Mouse (Mus musculus): ENCODE data around the gene Gkn3. TPM values are rescaled to one million over a fixed set of nuclear protein-coding genes. Genes with fewer than 3 reads are reported as not detected.

Gene Gkn3
- not detected in 2 replicates for polyA plus RNA-seq (2016; fragmentation: Nextera tagmentation; extraction: Ambion mirVana)

GRCm38 (mm10) chr6:87388877-87389276 is at the start of gene Gkn3:
TSS of gene Gkn3 (minus strand) at chr6:87388935.
- Histone ChIP-seq H3K4me2 (no peak within 1 kb of the TSS), H3K4me1 (replicated peaks) (no peaks in the 10 kb centered on the region), H3K4me3 (replicated peaks) (no peak within 1 kb of the TSS), H3K27me3 (peaks cover 19% of the 10 kb centered on the region), H3K9me3 (no peaks in the 10 kb centered on the region), H3K27ac (no peak within 1 kb of the TSS), H3K36me3 (no peaks in the 10 kb centered on the region), H3K9ac (replicated peaks) (no peak within 1 kb of the TSS)
- 74% methylated on average over 7 of the region's 7 CpGs for WGBS
- no peak for ATAC-seq (ENCODE audit: insufficient number of reproducible peaks, insufficient read depth, low FRiP score, low TSS enrichment, low read depth)

GRCm38 (mm10) chr6:87436745-87437144 is 48.0 kb upstream of the Gkn3 start:
- no peak overlapping the region for H3K27ac ChIP-seq
- no peak overlapping the region for H3K4me3 ChIP-seq (replicated peaks)
- no peak for ATAC-seq (ENCODE audit: insufficient number of reproducible peaks, insufficient read depth, low FRiP score, low TSS enrichment, low read depth)
- 85% methylated on average over 8 of the region's 8 CpGs for WGBS
- no peaks in the 10 kb centered on the region for H3K9me3 ChIP-seq
- H3K4me1 ChIP-seq (replicated peaks): no peaks in the 10 kb centered on the region
- no peaks in the 10 kb centered on the region for H3K27me3 ChIP-seq
- H3K4me2 ChIP-seq: no peak overlapping the region
- H3K36me3 ChIP-seq: no peaks in the 10 kb centered on the region
- H3K9ac ChIP-seq (replicated peaks): no peak overlapping the region

GRCm38 (mm10) chr6:87435791-87436190 is 47.1 kb upstream of the Gkn3 start:
- H3K9ac ChIP-seq (replicated peaks): no peak overlapping the region
- H3K4me3 ChIP-seq (replicated peaks): no peak overlapping the region
- H3K36me3 ChIP-seq: no peaks in the 10 kb centered on the region
- H3K4me2 ChIP-seq: no peak overlapping the region
- no peaks in the 10 kb centered on the region for H3K27me3 ChIP-seq
- no peaks in the 10 kb centered on the region for H3K9me3 ChIP-seq
- no peak for ATAC-seq (ENCODE audit: insufficient number of reproducible peaks, insufficient read depth, low FRiP score, low TSS enrichment, low read depth)
- no peak overlapping the region for H3K27ac ChIP-seq
- no peaks in the 10 kb centered on the region for H3K4me1 ChIP-seq (replicated peaks)
- WGBS: 94% methylated on average over 2 of the region's 3 CpGs

GRCm38 (mm10) chr6:87428487-87429044 is 39.8 kb upstream of the Gkn3 start, which contains the start of gene Bmp10:
TSS of gene Bmp10 (plus strand) at chr6:87428994.
- Histone ChIP-seq H3K9me3 (no peaks in the 10 kb centered on the region), H3K27me3 (0 out of 2 replicates have a peak, but pooled peaks cover 3% of the 10 kb centered on the region), H3K4me2 (no peak within 1 kb of the TSS), H3K9ac (replicated peaks) (no peak within 1 kb of the TSS), H3K4me1 (replicated peaks) (no peaks in the 10 kb centered on the region), H3K36me3 (no peaks in the 10 kb centered on the region), H3K4me3 (replicated peaks) (no peak within 1 kb of the TSS), H3K27ac (no peak within 1 kb of the TSS)
- ATAC-seq (ENCODE audit: insufficient number of reproducible peaks, insufficient read depth, low FRiP score, low TSS enrichment, low read depth): no peak
- whole genome bisulfite sequencing: 70% methylated on average over 7 of the region's 7 CpGs

- H3K27ac ChIP-seq: no peak overlapping the region
- 79% methylated on average over 8 of the region's 8 CpGs for WGBS
- H3K4me1 ChIP-seq (replicated peaks): no peaks in the 10 kb centered on the region
- no peaks in the 10 kb centered on the region for H3K36me3 ChIP-seq
- H3K9ac ChIP-seq (replicated peaks): no peak overlapping the region
- H3K9me3 ChIP-seq: no peaks in the 10 kb centered on the region
- ATAC-seq (ENCODE audit: insufficient number of reproducible peaks, insufficient read depth, low FRiP score, low TSS enrichment, low read depth): no peak
- no peak overlapping the region for H3K4me2 ChIP-seq
- no peak overlapping the region for H3K4me3 ChIP-seq (replicated peaks)
- 0 out of 2 replicates have a peak, but pooled peaks cover 3% of the 10 kb centered on the region for H3K27me3 ChIP-seq
These were observed 38.9 kb upstream of the Gkn3 start for GRCm38 (mm10) chr6:87427616-87428015.

GRCm38 (mm10) chr6:87426954-87427353 is 38.2 kb upstream of the Gkn3 start:
- WGBS: 89% methylated on average over 5 of the region's 5 CpGs
- no peaks in the 10 kb centered on the region for H3K36me3 ChIP-seq

GRCm38 (mm10) chr6:87424037-87424816 is 35.5 kb upstream of the Gkn3 start:
- Histone ChIP-seq H3K4me3 (replicated peaks) (no peak overlapping the region), H3K27me3 (0 out of 2 replicates have a peak, but pooled peaks cover 3% of the 10 kb centered on the region), H3K9me3 (no peaks in the 10 kb centered on the region), H3K36me3 (no peaks in the 10 kb centered on the region), H3K27ac (no peak overlapping the region), H3K4me2 (no peak overlapping the region), H3K9ac (replicated peaks) (no peak overlapping the region), H3K4me1 (replicated peaks) (no peaks in the 10 kb centered on the region)
- ATAC-seq (ENCODE audit: insufficient number of reproducible peaks, insufficient read depth, low FRiP score, low TSS enrichment, low read depth): no peak
- WGBS: 72% methylated on average over 19 of the region's 19 CpGs

More at GRCm38 (mm10) chr6:87426954-87427353, 38.2 kb upstream of the Gkn3 start:
- no peak overlapping the region for H3K9ac ChIP-seq (replicated peaks)
- H3K4me3 ChIP-seq (replicated peaks): no peak overlapping the region
- no peak overlapping the region for H3K27ac ChIP-seq
- no peak for ATAC-seq (ENCODE audit: insufficient number of reproducible peaks, insufficient read depth, low FRiP score, low TSS enrichment, low read depth)
- no peaks in the 10 kb centered on the region for H3K9me3 ChIP-seq
- H3K27me3 ChIP-seq: 0 out of 2 replicates have a peak, but pooled peaks cover 3% of the 10 kb centered on the region
- no peaks in the 10 kb centered on the region for H3K4me1 ChIP-seq (replicated peaks)
- no peak overlapping the region for H3K4me2 ChIP-seq

- Histone ChIP-seq H3K27me3 (0 out of 2 replicates have a peak, but pooled peaks cover 3% of the 10 kb centered on the region), H3K4me2 (no peak overlapping the region), H3K4me1 (replicated peaks) (no peaks in the 10 kb centered on the region), H3K9ac (replicated peaks) (no peak overlapping the region), H3K9me3 (no peaks in the 10 kb centered on the region), H3K27ac (no peak overlapping the region), H3K36me3 (no peaks in the 10 kb centered on the region), H3K4me3 (replicated peaks) (no peak overlapping the region)
- ATAC-seq (ENCODE audit: insufficient number of reproducible peaks, insufficient read depth, low FRiP score, low TSS enrichment, low read depth): no peak
- 82% methylated on average over 7 of the region's 7 CpGs for WGBS
These were observed 33.6 kb upstream of the Gkn3 start for GRCm38 (mm10) chr6:87422304-87422703.

GRCm38 (mm10) chr6:87412011-87412410 is 23.3 kb upstream of the Gkn3 start:
- Histone ChIP-seq H3K4me3 (replicated peaks) (no peak overlapping the region), H3K36me3 (no peaks in the 10 kb centered on the region), H3K4me1 (replicated peaks) (no peaks in the 10 kb centered on the region), H3K9ac (replicated peaks) (no peak overlapping the region), H3K27me3 (no peaks in the 10 kb centered on the region), H3K27ac (no peak overlapping the region), H3K9me3 (no peaks in the 10 kb centered on the region), H3K4me2 (no peak overlapping the region)
- no peak for ATAC-seq (ENCODE audit: insufficient number of reproducible peaks, insufficient read depth, low FRiP score, low TSS enrichment, low read depth)
- 23% methylated on average over 3 of the region's 3 CpGs for WGBS

GRCm38 (mm10) chr6:87401456-87401855 is 12.7 kb upstream of the Gkn3 start:
- Histone ChIP-seq H3K4me1 (replicated peaks) (no peaks in the 10 kb centered on the region; the same call in 1 of the 2 replicates), H3K4me3 (replicated peaks) (no peak overlapping the region), H3K27me3 (no peaks in the 10 kb centered on the region), H3K27ac (no peak overlapping the region), H3K4me2 (no peak overlapping the region), H3K36me3 (no peaks in the 10 kb centered on the region), H3K9me3 (no peaks in the 10 kb centered on the region), H3K9ac (replicated peaks) (no peak overlapping the region)
- ATAC-seq (ENCODE audit: insufficient number of reproducible peaks, insufficient read depth, low FRiP score, low TSS enrichment, low read depth): no peak
- 50% methylated on average over 6 of the region's 6 CpGs for WGBS

GRCm38 (mm10) chr6:87399886-87400566 is 11.3 kb upstream of the Gkn3 start:
- H3K4me1 ChIP-seq (replicated peaks): no peaks in the 10 kb centered on the region; the same call in 1 of the 2 replicates

More at GRCm38 (mm10) chr6:87399886-87400566, 11.3 kb upstream of the Gkn3 start:
- H3K4me3 ChIP-seq (replicated peaks): no peak overlapping the region
- no peak for ATAC-seq (ENCODE audit: insufficient number of reproducible peaks, insufficient read depth, low FRiP score, low TSS enrichment, low read depth)
- H3K9ac ChIP-seq (replicated peaks): no peak overlapping the region
- H3K27me3 ChIP-seq: 0 out of 2 replicates have a peak, but pooled peaks cover under 1% of the 10 kb centered on the region
- no peaks in the 10 kb centered on the region for H3K9me3 ChIP-seq
- no peak overlapping the region for H3K4me2 ChIP-seq
- 55% methylated on average over 4 of the region's 4 CpGs for WGBS
- H3K36me3 ChIP-seq: no peaks in the 10 kb centered on the region
- H3K27ac ChIP-seq: no peak overlapping the region

All from limb, embryonic 12.5 days (tissue).